Mouse (Mus musculus) liver, adult 2 months (tissue): ENCODE measurements at regions not wholly inside any gene's neighbourhood (a gene's known extent, or its start where the extent isn't known, plus 50 kb on each side); places are given as distances from the start of the nearest gene placed in this dataset.
A peak's percentile ranks its signal among the peaks of the same experiment; 100 is the strongest.

ENCODE experiments used
- DNase-seq: peaks from one replicate; pipeline ENCODE4 v3.0.0-alpha.2; 2011; ENCODE audit warnings: low read depth, low spot score; ENCODE audit errors: extremely low read depth
- H3K27ac ChIP-seq: fragments of 200-500 bp; replicated peaks from 2 replicates; pipeline ENCODE4 v1.5.1; 2012; ENCODE audit warnings: low read depth, mild to moderate bottlenecking, control low read depth, inconsistent platforms, low read length; ENCODE audit not compliant: insufficient read depth
- H3K27me3 ChIP-seq: fragments of 200-500 bp; 2 replicates; pipeline ENCODE4 v1.6.1; 2012; ENCODE audit warnings: mild to moderate bottlenecking, moderate library complexity, low read length, inconsistent platforms; ENCODE audit not compliant: control insufficient read depth, insufficient read depth
- H3K36me3 ChIP-seq: fragments of 200-500 bp; 2 replicates; pipeline ENCODE4 v1.6.1; 2012; ENCODE audit warnings: low read length, inconsistent platforms; ENCODE audit not compliant: control insufficient read depth, insufficient read depth
- H3K4me1 ChIP-seq: fragments of 200-500 bp; 2 replicates; pipeline ENCODE4 v1.6.1; 2011; ENCODE audit warnings: low read length; ENCODE audit not compliant: control insufficient read depth, insufficient read depth
- H3K4me3 ChIP-seq: fragments of 200-500 bp; 2 replicates; pipeline ENCODE4 v1.5.1; 2011; ENCODE audit warnings: low read depth, mild to moderate bottlenecking, control low read depth, low read length, moderate library complexity; ENCODE audit not compliant: insufficient read depth
- H3K79me2 ChIP-seq: fragments of 200-500 bp; 2 replicates; pipeline ENCODE4 v1.6.1; 2012; ENCODE audit warnings: inconsistent platforms, mild to moderate bottlenecking, low read length, moderate library complexity; ENCODE audit not compliant: control insufficient read depth, insufficient read depth
- H3K9ac ChIP-seq: fragments of 200-500 bp; 2 replicates; pipeline ENCODE4 v1.6.1; 2012; ENCODE audit warnings: low read depth, mild to moderate bottlenecking, control low read depth, inconsistent platforms, low read length
- CTCF ChIP-seq: fragments of 200-500 bp; IDR thresholded peaks from 2 replicates; pipeline ENCODE4 v1.5.1; 2011; ENCODE audit warnings: low read depth, low read length, control low read depth
- POLR2A ChIP-seq: fragments of 200-500 bp; IDR thresholded peaks from 2 replicates; pipeline ENCODE4 v1.6.1; 2011; ENCODE audit warnings: low read length, control low read depth; ENCODE audit not compliant: insufficient read depth; ENCODE audit errors: extremely low read depth
- WGBS: fragments of 180-500 bp; shearing (Covaris S2); methylation state at CpG from one replicate; pipeline ENCODE4 v1.1.7; 2018; 5-methylcytosine and 5-hydroxymethylcytosine counted together

DNA sequence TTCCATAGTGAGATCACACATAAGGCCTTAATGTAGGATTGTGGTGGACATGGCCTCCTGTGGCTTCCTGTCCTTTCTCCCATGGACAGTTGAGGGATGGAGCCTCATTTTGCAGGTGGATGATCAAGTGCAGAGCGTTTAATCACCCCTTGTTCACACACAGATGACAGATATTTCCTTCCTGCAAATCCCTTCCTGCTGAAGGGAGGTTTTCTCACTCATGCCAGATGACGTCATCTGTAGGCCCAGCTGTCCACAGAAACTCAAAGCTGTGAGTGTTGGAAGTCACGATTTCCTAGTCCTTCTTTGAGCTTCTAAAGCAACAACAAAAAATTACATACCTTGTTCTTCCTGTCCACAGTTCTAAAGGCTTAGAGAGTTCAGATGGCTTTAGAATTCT lies 1935.3 kb upstream of the Lrrc6 start:
- DNase-seq, result no peak
- TF ChIP-seq POLR2A, result no peak
- TF ChIP-seq CTCF, result no peak
- no peak overlapping the region for H3K4me3 ChIP-seq
- 40% methylated on average over 3 of the region's 3 CpGs for WGBS
- H3K4me1 ChIP-seq, result no peaks in the 10 kb centered on the region
- H3K9ac ChIP-seq, result no peak overlapping the region
- no peaks in the 10 kb centered on the region for H3K27me3 ChIP-seq
- no peak overlapping the region for H3K27ac ChIP-seq
- H3K79me2 ChIP-seq, result no peaks in the 10 kb centered on the region
- no peaks in the 10 kb centered on the region for H3K36me3 ChIP-seq

DNA sequence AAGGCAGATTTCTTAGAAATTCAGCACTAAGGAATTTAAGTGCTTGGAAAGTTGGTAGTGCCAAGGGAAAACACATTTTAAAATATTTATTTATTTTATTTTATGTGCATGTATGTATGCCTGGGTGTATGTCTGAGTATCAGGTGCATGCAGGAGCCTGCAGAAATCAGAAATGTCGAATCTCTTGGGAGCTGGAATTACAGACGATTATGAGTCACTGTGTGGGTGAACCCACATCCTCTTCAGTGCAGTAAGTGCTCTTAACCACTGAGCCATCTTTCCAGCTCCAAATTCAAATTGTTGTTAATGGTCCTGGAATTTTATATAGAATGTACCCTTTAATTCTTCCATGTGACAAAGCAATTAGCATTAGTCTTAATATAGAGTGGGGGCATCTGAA lies 1930.5 kb upstream of the Lrrc6 start:
- TF ChIP-seq CTCF (no peak), POLR2A (no peak)
- H3K9ac ChIP-seq, result no peak overlapping the region
- H3K79me2 ChIP-seq, result no peaks in the 10 kb centered on the region
- H3K4me3 ChIP-seq, result no peak overlapping the region
- H3K36me3 ChIP-seq, result no peaks in the 10 kb centered on the region
- no peak overlapping the region for H3K27ac ChIP-seq
- no peak for DNase-seq
- H3K27me3 ChIP-seq, result no peaks in the 10 kb centered on the region
- 78% methylated on average over 2 of the region's 2 CpGs for WGBS
- no peaks in the 10 kb centered on the region for H3K4me1 ChIP-seq

GRCm38 (mm10) chr15:68430486-68430885 lies 1929.8 kb upstream of the Lrrc6 start:
- Histone ChIP-seq H3K79me2 (no peaks in the 10 kb centered on the region), H3K27me3 (no peaks in the 10 kb centered on the region), H3K4me3 (no peak overlapping the region), H3K9ac (no peak overlapping the region), H3K27ac (no peak overlapping the region), H3K4me1 (no peaks in the 10 kb centered on the region), H3K36me3 (no peaks in the 10 kb centered on the region)
- no peak for DNase-seq
- TF ChIP-seq POLR2A, result no peak
- no peak for TF ChIP-seq CTCF
- 65% methylated on average over 4 of the region's 4 CpGs for WGBS

GRCm38 (mm10) chr15:68428444-68429228 lies 1927.9 kb upstream of the Lrrc6 start:
- Histone ChIP-seq H3K27ac (no peak overlapping the region), H3K4me1 (no peaks in the 10 kb centered on the region), H3K27me3 (no peaks in the 10 kb centered on the region), H3K9ac (no peak overlapping the region), H3K36me3 (no peaks in the 10 kb centered on the region), H3K4me3 (no peak overlapping the region), H3K79me2 (no peaks in the 10 kb centered on the region)
- WGBS, result 17% methylated on average over 6 of the region's 6 CpGs
- DNase-seq, result peak; percentile 10
- TF ChIP-seq CTCF, result peak; percentile 30; the same call in 1 of the 2 replicates
- no peak for TF ChIP-seq POLR2A

- Histone ChIP-seq H3K27ac (no peak overlapping the region), H3K36me3 (no peaks in the 10 kb centered on the region), H3K79me2 (no peaks in the 10 kb centered on the region), H3K9ac (no peak overlapping the region), H3K27me3 (no peaks in the 10 kb centered on the region), H3K4me3 (no peak overlapping the region), H3K4me1 (no peaks in the 10 kb centered on the region)
- TF ChIP-seq POLR2A (no peak), CTCF (no peak)
- WGBS, result 48% methylated on average over 1 of the region's 1 CpGs
- DNase-seq, result no peak
These were observed 1916.4 kb upstream of the Lrrc6 start for GRCm38 (mm10) chr15:68417142-68417541.

DNA sequence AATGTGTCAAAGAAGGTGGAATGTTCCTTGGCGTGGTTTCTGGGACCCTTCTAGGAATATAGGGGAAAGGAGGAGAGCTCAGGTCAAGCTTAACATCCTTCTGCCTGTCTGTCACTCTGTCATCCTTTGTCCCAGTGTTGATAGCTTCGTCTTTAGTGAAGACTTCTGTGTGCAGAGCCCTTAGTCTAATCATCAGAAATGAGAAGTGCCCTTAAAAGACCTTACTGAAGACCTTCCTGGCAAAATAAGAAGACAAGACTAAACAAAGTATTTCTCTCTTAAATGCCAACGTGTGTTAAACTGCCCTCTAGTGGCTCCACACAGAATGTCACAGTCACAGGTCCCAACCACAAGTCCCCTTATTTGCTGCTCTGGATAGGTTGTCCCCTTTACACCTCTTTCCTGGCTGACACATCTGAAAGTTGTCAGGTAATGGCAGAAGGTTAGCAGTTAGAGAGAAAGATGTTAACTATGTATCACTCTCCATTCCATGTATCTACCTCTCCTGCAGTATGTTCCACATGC lies 1914.8 kb upstream of the Lrrc6 start:
- no peaks in the 10 kb centered on the region for H3K36me3 ChIP-seq
- no peak overlapping the region for H3K27ac ChIP-seq
- WGBS, result 20% methylated on average over 3 of the region's 3 CpGs
- H3K27me3 ChIP-seq, result no peaks in the 10 kb centered on the region
- no peaks in the 10 kb centered on the region for H3K79me2 ChIP-seq
- no peak overlapping the region for H3K9ac ChIP-seq
- no peak overlapping the region for H3K4me3 ChIP-seq
- no peaks in the 10 kb centered on the region for H3K4me1 ChIP-seq
- TF ChIP-seq CTCF, result peak; percentile 22; the same call in 1 of the 2 replicates
- no peak for TF ChIP-seq POLR2A
- DNase-seq, result peak; percentile 54
